Mouse (Mus musculus) E14TG2a.4 (cell line): Measurements from ENCODE around the gene Arsg.

Source experiments
- H3K27me3 ChIP-seq: 2 replicates; pipeline ENCODE4 v1.6.1; 2014; ENCODE audit warnings: low read length, control low read depth; ENCODE audit not compliant: insufficient read depth
- H3K36me3 ChIP-seq: 2 replicates; pipeline ENCODE4 v1.6.1; 2014; ENCODE audit warnings: low read length, control low read depth; ENCODE audit not compliant: insufficient read depth
- H3K4me1 ChIP-seq: replicated peaks from 2 replicates; pipeline ENCODE4 v1.6.1; 2014; ENCODE audit warnings: low read depth, low read length, control low read depth
- H3K4me3 ChIP-seq: replicated peaks from 2 replicates; pipeline ENCODE4 v1.5.1; 2014; ENCODE audit warnings: mild to moderate bottlenecking, low read length
- H3K9me3 ChIP-seq: 2 replicates; pipeline ENCODE4 v1.6.1; 2014; ENCODE audit warnings: low read length, control low read depth
- CTCF ChIP-seq: conservative IDR thresholded peaks from 2 replicates; pipeline ENCODE4 v1.5.1; 2014; ENCODE audit warnings: low read length
- NANOG ChIP-seq: IDR thresholded peaks from 2 replicates; pipeline ENCODE4 v1.6.1; 2014; ENCODE audit warnings: borderline replicate concordance, low read length, mixed read lengths
- POU5F1 ChIP-seq: IDR thresholded peaks from 2 replicates; pipeline ENCODE4 v1.6.1; 2014; ENCODE audit warnings: low read length, borderline replicate concordance

Gene Arsg

GRCm38 (mm10) chr11:109460586-109460985 is 12.6 kb upstream of the Arsg start:
- no peak overlapping the region for H3K4me3 ChIP-seq
- peaks cover 7% of the 10 kb centered on the region for H3K4me1 ChIP-seq
- peaks cover 53% of the 10 kb centered on the region for H3K36me3 ChIP-seq
- TF ChIP-seq POU5F1 (no peak), CTCF (no peak), NANOG (no peak)
- H3K9me3 ChIP-seq, result no peaks in the 10 kb centered on the region
- H3K27me3 ChIP-seq, result no peaks in the 10 kb centered on the region

DNA sequence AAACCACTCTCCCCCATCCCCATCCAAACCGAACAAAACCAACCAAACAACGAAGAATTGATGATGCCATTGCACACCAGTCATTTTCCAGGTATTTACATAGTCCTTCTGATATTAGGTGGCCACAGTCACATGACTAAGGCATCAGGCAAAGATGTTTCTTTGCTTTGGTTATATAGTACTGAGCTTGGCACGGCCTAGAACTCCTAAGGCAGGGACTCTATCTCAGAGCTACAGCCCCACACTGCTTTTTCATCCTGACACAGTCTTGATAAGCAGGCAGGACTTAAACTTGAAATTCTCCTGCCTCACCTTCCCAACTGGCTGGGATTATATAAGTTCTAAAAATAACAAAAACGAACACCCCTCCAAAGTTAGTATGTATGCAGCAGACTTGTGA is 8.1 kb upstream of the Arsg start:
- H3K4me3 ChIP-seq, result no peak overlapping the region
- H3K27me3 ChIP-seq, result no peaks in the 10 kb centered on the region
- TF ChIP-seq CTCF (no peak), NANOG (no peak), POU5F1 (no peak)
- no peaks in the 10 kb centered on the region for H3K9me3 ChIP-seq
- H3K4me1 ChIP-seq, result peaks cover 12% of the 10 kb centered on the region
- peaks cover 45% of the 10 kb centered on the region for H3K36me3 ChIP-seq

GRCm38 (mm10) chr11:109466987-109467386 is 6.2 kb upstream of the Arsg start:
- Histone ChIP-seq H3K4me1 (peaks cover 31% of the 10 kb centered on the region), H3K9me3 (no peaks in the 10 kb centered on the region), H3K27me3 (peaks cover 17% of the 10 kb centered on the region), H3K36me3 (peaks cover 47% of the 10 kb centered on the region), H3K4me3 (no peak overlapping the region)
- TF ChIP-seq NANOG, result no peak
- no peak for TF ChIP-seq POU5F1
- TF ChIP-seq CTCF, result no peak

DNA sequence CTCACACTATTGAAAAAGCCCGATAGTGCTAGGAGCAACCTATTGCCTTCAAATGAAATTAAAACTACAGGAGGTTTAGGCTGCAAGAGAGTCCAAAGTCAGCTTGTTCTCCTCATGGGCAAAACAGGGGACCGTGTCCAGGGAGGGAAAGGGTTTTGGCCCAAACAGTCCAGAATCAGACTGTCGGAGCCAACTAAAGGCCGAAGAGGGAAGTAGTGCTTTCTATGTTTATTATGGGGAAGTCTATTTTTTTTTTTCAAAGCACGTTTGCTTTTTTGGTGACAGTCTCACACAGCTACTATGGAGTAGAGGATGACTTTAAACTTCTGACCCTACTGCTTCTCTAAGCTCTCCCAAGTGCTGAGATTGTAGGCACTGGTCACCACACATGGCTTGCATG is 5.0 kb upstream of the Arsg start:
- Histone ChIP-seq H3K4me3 (no peak overlapping the region), H3K9me3 (no peaks in the 10 kb centered on the region), H3K27me3 (peaks cover 21% of the 10 kb centered on the region), H3K36me3 (peaks cover 36% of the 10 kb centered on the region), H3K4me1 (peaks cover 32% of the 10 kb centered on the region)
- TF ChIP-seq CTCF, result no peak
- TF ChIP-seq POU5F1, result no peak
- no peak for TF ChIP-seq NANOG

- TF ChIP-seq NANOG (no peak), POU5F1 (no peak), CTCF (no peak)
- no peak overlapping the region for H3K4me3 ChIP-seq
- peaks cover 31% of the 10 kb centered on the region for H3K36me3 ChIP-seq
- peaks cover 21% of the 10 kb centered on the region for H3K27me3 ChIP-seq
- no peaks in the 10 kb centered on the region for H3K9me3 ChIP-seq
- peaks cover 42% of the 10 kb centered on the region for H3K4me1 ChIP-seq
These were observed 3.0 kb upstream of the Arsg start for GRCm38 (mm10) chr11:109470170-109470569.

DNA sequence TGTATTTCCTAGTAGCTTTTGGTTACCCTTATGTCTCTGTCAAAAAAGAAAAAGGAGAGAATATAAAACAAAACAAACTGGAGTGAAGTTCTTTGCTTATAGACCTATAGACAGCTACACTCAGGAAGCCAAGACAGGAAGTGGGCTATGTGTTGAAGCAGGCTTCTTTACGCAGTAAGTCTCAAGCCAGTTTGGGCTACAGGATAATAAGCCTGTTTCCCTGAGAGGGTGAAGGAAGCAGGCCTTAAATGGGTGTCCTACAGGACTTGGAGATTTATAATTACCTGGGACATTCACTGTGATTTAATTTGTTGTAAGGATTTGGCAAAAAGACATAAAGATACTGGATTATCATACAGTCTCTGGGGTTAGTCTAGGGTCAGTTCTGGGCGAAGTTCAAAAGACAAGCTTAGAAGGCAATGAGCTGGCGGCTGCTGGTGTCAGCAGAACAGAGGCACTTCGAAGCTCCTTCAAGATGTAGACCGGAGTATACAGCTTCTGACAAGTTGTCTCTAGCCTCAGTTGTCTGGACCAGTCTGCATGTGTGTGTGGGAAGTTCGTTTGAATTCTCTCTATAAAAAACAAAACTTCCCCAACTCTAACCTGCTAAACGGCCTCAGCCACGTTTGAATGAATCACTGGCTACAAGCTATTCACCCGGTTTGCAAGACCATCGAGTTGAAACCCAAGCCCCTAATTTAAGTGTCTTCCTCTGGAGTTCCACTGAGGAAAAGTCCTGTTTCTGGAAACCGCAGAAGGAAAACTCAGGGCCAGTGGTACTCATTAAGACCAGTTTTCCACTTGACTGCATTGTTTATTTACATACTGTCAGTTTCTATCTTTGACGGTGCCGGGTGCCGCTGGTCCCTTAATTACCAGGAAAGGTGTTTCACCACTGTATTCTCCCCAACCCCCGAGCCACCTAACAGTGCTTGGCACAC is 2.0 kb upstream of the Arsg start:
- Histone ChIP-seq H3K9me3 (no peaks in the 10 kb centered on the region), H3K4me1 (peaks cover 52% of the 10 kb centered on the region), H3K27me3 (peaks cover 21% of the 10 kb centered on the region), H3K4me3 (peak overlapping the region; percentile 86), H3K36me3 (peaks cover 26% of the 10 kb centered on the region)
- TF ChIP-seq CTCF (no peak), POU5F1 (no peak), NANOG (no peak)

GRCm38 (mm10) chr11:109472171-109472691 is 943 bp upstream of the Arsg start:
- Histone ChIP-seq H3K4me3 (peak overlapping the region; percentile 86), H3K36me3 (peaks cover 18% of the 10 kb centered on the region), H3K4me1 (peaks cover 63% of the 10 kb centered on the region), H3K9me3 (no peaks in the 10 kb centered on the region), H3K27me3 (peaks cover 21% of the 10 kb centered on the region)
- TF ChIP-seq NANOG (no peak), POU5F1 (no peak), CTCF (no peak)

DNA sequence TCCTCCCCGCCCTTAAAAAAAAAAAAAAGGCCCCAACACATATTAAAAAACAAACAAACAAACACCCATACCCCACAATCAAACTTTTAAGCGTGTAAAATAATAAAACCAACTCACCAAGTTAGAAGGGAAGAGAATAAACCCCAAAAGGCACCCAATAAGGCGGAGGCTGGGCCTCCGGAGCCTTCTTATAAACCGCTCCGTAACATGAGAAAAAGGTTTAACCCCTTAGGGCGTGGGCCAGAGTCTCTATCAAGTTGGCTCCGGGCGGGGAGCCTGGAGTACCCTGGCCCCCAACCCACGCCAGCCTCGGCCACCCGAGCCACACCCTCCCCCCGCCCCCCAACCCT is 378 bp upstream of the Arsg start:
- Histone ChIP-seq H3K4me1 (peaks cover 68% of the 10 kb centered on the region), H3K4me3 (peak overlapping the region; percentile 86)
- TF ChIP-seq CTCF (no peak), POU5F1 (no peak), NANOG (no peak)

More for the DNA sequence above, 378 bp upstream of the Arsg start:
- Histone ChIP-seq H3K36me3 (peaks cover 16% of the 10 kb centered on the region; the same call in 1 of the 2 replicates), H3K27me3 (peaks cover 21% of the 10 kb centered on the region), H3K9me3 (no peaks in the 10 kb centered on the region)
